Mouse (Mus musculus): ENCODE measurements around the gene Pnrc2. TPM values are rescaled to one million over a fixed set of nuclear protein-coding genes. Genes with fewer than 3 reads are reported as not detected.

Gene Pnrc2
- polyA plus RNA-seq, 1 experiment from 2014 or later: 149 TPM

- Histone ChIP-seq H3K36me3 (ENCODE audit: control insufficient read depth, insufficient read depth) (no peaks in the 10 kb centered on the region), H3K27ac (ENCODE audit: low read length) (no peak overlapping the region), H3K4me1 (ENCODE audit: control insufficient read depth, insufficient read depth, low read length) (peaks cover 4% of the 10 kb centered on the region; the same call in 1 of the 2 replicates), H3K4me2 (ENCODE audit: low read depth, low read length) (no peak overlapping the region), H3K4me3 (ENCODE audit: low read length) (no peak overlapping the region), H3K9me3 (replicated peaks; ENCODE audit: control insufficient read depth, low read length) (no peaks in the 10 kb centered on the region), H3K9ac (ENCODE audit: low read length) (no peak overlapping the region), H3K27me3 (ENCODE audit: control insufficient read depth, insufficient read depth, low read length) (no peaks in the 10 kb centered on the region)
- 50% methylated on average over 3 of the region's 3 CpGs for WGBS
- ATAC-seq (replicated peaks; ENCODE audit: extremely low read depth, insufficient read depth, low FRiP score): no peak
Measured at GRCm38 (mm10) chr4:135912164-135912563, 38.5 kb upstream of the Pnrc2 start.

- 55% methylated on average over 7 of the region's 7 CpGs for WGBS
Measured at GRCm38 (mm10) chr4:135911531-135911930, 37.9 kb upstream of the Pnrc2 start.

GRCm38 (mm10) chr4:135909326-135910066 lies 35.8 kb upstream of the Pnrc2 start:
- peak overlapping the region; percentile 4; the same call in 1 of the 2 replicates for H3K9ac ChIP-seq (ENCODE audit: low read length)
- H3K27me3 ChIP-seq (ENCODE audit: control insufficient read depth, insufficient read depth, low read length): no peaks in the 10 kb centered on the region
- H3K4me2 ChIP-seq (ENCODE audit: low read depth, low read length): no peak overlapping the region
- ATAC-seq (replicated peaks; ENCODE audit: extremely low read depth, insufficient read depth, low FRiP score): no peak
- H3K36me3 ChIP-seq (ENCODE audit: control insufficient read depth, insufficient read depth): no peaks in the 10 kb centered on the region
- H3K4me3 ChIP-seq (ENCODE audit: low read length): no peak overlapping the region
- H3K4me1 ChIP-seq (ENCODE audit: control insufficient read depth, insufficient read depth, low read length): peaks cover 4% of the 10 kb centered on the region; the same call in 1 of the 2 replicates
- no peak overlapping the region for H3K27ac ChIP-seq (ENCODE audit: low read length)
- no peaks in the 10 kb centered on the region for H3K9me3 ChIP-seq (replicated peaks; ENCODE audit: control insufficient read depth, low read length)
- WGBS: 24% methylated on average over 13 of the region's 13 CpGs

More at GRCm38 (mm10) chr4:135911531-135911930, 37.9 kb upstream of the Pnrc2 start:
- Histone ChIP-seq H3K4me1 (ENCODE audit: control insufficient read depth, insufficient read depth, low read length) (peaks cover 4% of the 10 kb centered on the region; the same call in 1 of the 2 replicates), H3K27me3 (ENCODE audit: control insufficient read depth, insufficient read depth, low read length) (no peaks in the 10 kb centered on the region), H3K9me3 (replicated peaks; ENCODE audit: control insufficient read depth, low read length) (no peaks in the 10 kb centered on the region), H3K27ac (ENCODE audit: low read length) (peak overlapping the region; percentile 39; the same call in 1 of the 2 replicates), H3K4me3 (ENCODE audit: low read length) (no peak overlapping the region), H3K9ac (ENCODE audit: low read length) (no peak overlapping the region), H3K36me3 (ENCODE audit: control insufficient read depth, insufficient read depth) (no peaks in the 10 kb centered on the region), H3K4me2 (ENCODE audit: low read depth, low read length) (no peak overlapping the region)
- no peak for ATAC-seq (replicated peaks; ENCODE audit: extremely low read depth, insufficient read depth, low FRiP score)

GRCm38 (mm10) chr4:135906633-135907032 lies 33.0 kb upstream of the Pnrc2 start:
- H3K4me2 ChIP-seq (ENCODE audit: low read depth, low read length): no peak overlapping the region
- peaks cover 4% of the 10 kb centered on the region; the same call in 1 of the 2 replicates for H3K4me1 ChIP-seq (ENCODE audit: control insufficient read depth, insufficient read depth, low read length)
- WGBS: 65% methylated on average over 3 of the region's 3 CpGs
- no peak for ATAC-seq (replicated peaks; ENCODE audit: extremely low read depth, insufficient read depth, low FRiP score)
- no peaks in the 10 kb centered on the region for H3K36me3 ChIP-seq (ENCODE audit: control insufficient read depth, insufficient read depth)
- H3K9ac ChIP-seq (ENCODE audit: low read length): no peak overlapping the region
- H3K9me3 ChIP-seq (replicated peaks; ENCODE audit: control insufficient read depth, low read length): no peaks in the 10 kb centered on the region
- H3K4me3 ChIP-seq (ENCODE audit: low read length): no peak overlapping the region
- no peak overlapping the region for H3K27ac ChIP-seq (ENCODE audit: low read length)
- H3K27me3 ChIP-seq (ENCODE audit: control insufficient read depth, insufficient read depth, low read length): no peaks in the 10 kb centered on the region

GRCm38 (mm10) chr4:135904810-135905209 lies 31.2 kb upstream of the Pnrc2 start:
- H3K36me3 ChIP-seq (ENCODE audit: control insufficient read depth, insufficient read depth): no peaks in the 10 kb centered on the region
- no peak overlapping the region for H3K27ac ChIP-seq (ENCODE audit: low read length)
- ATAC-seq (replicated peaks; ENCODE audit: extremely low read depth, insufficient read depth, low FRiP score): no peak
- WGBS: 59% methylated on average over 1 of the region's 1 CpGs
- H3K9ac ChIP-seq (ENCODE audit: low read length): no peak overlapping the region
- no peak overlapping the region for H3K4me3 ChIP-seq (ENCODE audit: low read length)
- H3K4me2 ChIP-seq (ENCODE audit: low read depth, low read length): no peak overlapping the region
- H3K4me1 ChIP-seq (ENCODE audit: control insufficient read depth, insufficient read depth, low read length): peaks cover 3% of the 10 kb centered on the region; the same call in 1 of the 2 replicates
- no peaks in the 10 kb centered on the region for H3K27me3 ChIP-seq (ENCODE audit: control insufficient read depth, insufficient read depth, low read length)
- no peaks in the 10 kb centered on the region for H3K9me3 ChIP-seq (replicated peaks; ENCODE audit: control insufficient read depth, low read length)

GRCm38 (mm10) chr4:135902606-135903242 lies 29.1 kb upstream of the Pnrc2 start:
- ATAC-seq (replicated peaks; ENCODE audit: extremely low read depth, insufficient read depth, low FRiP score): no peak

GRCm38 (mm10) chr4:135900008-135900407 lies 26.4 kb upstream of the Pnrc2 start:
- Histone ChIP-seq H3K9me3 (replicated peaks; ENCODE audit: control insufficient read depth, low read length) (no peaks in the 10 kb centered on the region), H3K36me3 (ENCODE audit: control insufficient read depth, insufficient read depth) (no peaks in the 10 kb centered on the region), H3K27ac (ENCODE audit: low read length) (no peak overlapping the region), H3K9ac (ENCODE audit: low read length) (no peak overlapping the region), H3K4me2 (ENCODE audit: low read depth, low read length) (no peak overlapping the region), H3K4me3 (ENCODE audit: low read length) (no peak overlapping the region), H3K4me1 (ENCODE audit: control insufficient read depth, insufficient read depth, low read length) (peaks cover 7% of the 10 kb centered on the region), H3K27me3 (ENCODE audit: control insufficient read depth, insufficient read depth, low read length) (no peaks in the 10 kb centered on the region)
- WGBS: 80% methylated on average over 5 of the region's 5 CpGs
- no peak for ATAC-seq (replicated peaks; ENCODE audit: extremely low read depth, insufficient read depth, low FRiP score)

More at GRCm38 (mm10) chr4:135902606-135903242, 29.1 kb upstream of the Pnrc2 start:
- 80% methylated on average over 4 of the region's 4 CpGs for WGBS
- Histone ChIP-seq H3K4me3 (ENCODE audit: low read length) (no peak overlapping the region), H3K36me3 (ENCODE audit: control insufficient read depth, insufficient read depth) (no peaks in the 10 kb centered on the region), H3K9ac (ENCODE audit: low read length) (no peak overlapping the region), H3K4me2 (ENCODE audit: low read depth, low read length) (no peak overlapping the region), H3K4me1 (ENCODE audit: control insufficient read depth, insufficient read depth, low read length) (peaks cover 7% of the 10 kb centered on the region), H3K27ac (ENCODE audit: low read length) (no peak overlapping the region), H3K9me3 (replicated peaks; ENCODE audit: control insufficient read depth, low read length) (no peaks in the 10 kb centered on the region), H3K27me3 (ENCODE audit: control insufficient read depth, insufficient read depth, low read length) (no peaks in the 10 kb centered on the region)

GRCm38 (mm10) chr4:135899050-135899448 lies 25.4 kb upstream of the Pnrc2 start:
- Histone ChIP-seq H3K4me2 (ENCODE audit: low read depth, low read length) (no peak overlapping the region), H3K4me1 (ENCODE audit: control insufficient read depth, insufficient read depth, low read length) (peaks cover 7% of the 10 kb centered on the region), H3K9ac (ENCODE audit: low read length) (no peak overlapping the region), H3K27ac (ENCODE audit: low read length) (no peak overlapping the region), H3K4me3 (ENCODE audit: low read length) (no peak overlapping the region), H3K9me3 (replicated peaks; ENCODE audit: control insufficient read depth, low read length) (no peaks in the 10 kb centered on the region), H3K36me3 (ENCODE audit: control insufficient read depth, insufficient read depth) (no peaks in the 10 kb centered on the region), H3K27me3 (ENCODE audit: control insufficient read depth, insufficient read depth, low read length) (no peaks in the 10 kb centered on the region)
- ATAC-seq (replicated peaks; ENCODE audit: extremely low read depth, insufficient read depth, low FRiP score): no peak
- 85% methylated on average over 7 of the region's 7 CpGs for WGBS

All from heart, embryonic 16.5 days (tissue).